15 mouse cellular contexts compared by ENCODE assay signal in the genomic region with DNA sequence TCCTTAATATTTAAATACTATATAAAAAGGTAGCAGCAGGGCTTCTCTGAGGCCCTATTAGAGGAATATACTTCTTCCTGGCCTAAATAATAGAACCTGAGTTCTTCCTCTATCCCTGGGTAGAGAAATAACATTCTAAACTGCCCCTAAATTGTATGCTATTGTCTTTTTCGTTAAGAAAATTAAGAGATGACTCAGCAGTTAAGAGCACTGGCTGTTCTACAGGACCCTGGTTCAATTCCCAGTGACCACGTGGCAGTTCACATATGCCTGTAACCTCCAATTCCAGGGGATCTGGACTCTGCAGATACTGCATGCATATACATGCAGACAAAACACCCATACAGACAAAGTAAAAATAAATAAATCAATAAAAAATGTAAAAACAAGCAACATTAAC. TPM values are rescaled to one million over a fixed set of nuclear protein-coding genes. Genes with fewer than 3 reads are reported as not detected.
"Had no signal": no experiment of that assay in that cellular context is flagged by ENCODE, and none has a peak within 500 bp of the region (broad histone marks: within the 10 kb centered on the region; RNA-seq: fewer than 3 reads in every experiment).

No protein-coding gene starts in this region.

- H3K4me2 ChIP-seq: lung, embryonic 14.5 days; midbrain, embryonic 12.5 days; midbrain, embryonic 15.5 days; neural tube, embryonic 12.5 days had no signal

- H3K36me3 ChIP-seq: midbrain, embryonic 15.5 days; neural tube, embryonic 12.5 days had no signal

- DNase-seq: lung, adult 18-20 months; right cerebral cortex, adult 18-20 months; right cerebral cortex, postnatal 25 days; right cerebral cortex, postnatal 4 days; spleen, adult 18-20 months; thymus, adult 2 months; thymus, postnatal 25 days; thymus, postnatal 4 days had no signal

- H3K27ac ChIP-seq: liver, embryonic 14.5 days; midbrain, embryonic 10.5 days; midbrain, embryonic 12.5 days; midbrain, embryonic 15.5 days; neural tube, embryonic 12.5 days had no signal

- H3K9ac ChIP-seq: liver, embryonic 14.5 days; lung, embryonic 14.5 days; midbrain, embryonic 12.5 days; midbrain, embryonic 15.5 days; neural tube, embryonic 12.5 days had no signal

- ATAC-seq: midbrain, embryonic 15.5 days had no signal

- H3K27me3 ChIP-seq: neural tube, embryonic 12.5 days had no signal

- H3K9me3 ChIP-seq: midbrain, embryonic 12.5 days; midbrain, embryonic 15.5 days; neural tube, embryonic 12.5 days had no signal

- H3K4me3 ChIP-seq: midbrain, embryonic 10.5 days; midbrain, embryonic 12.5 days; midbrain, embryonic 15.5 days; neural tube, embryonic 12.5 days had no signal

- H3K4me1 ChIP-seq: midbrain, embryonic 15.5 days had no signal

RNA-seq across cellular contexts. Expression of a gene that starts 53.6 kb away (rescaled TPM):
- polyA plus RNA-seq: liver, embryonic 14.5 days; liver, embryonic 16.5 days had no signal
